Mouse (Mus musculus) forebrain, embryonic 16.5 days (tissue): Measurements from ENCODE around the gene Runx1. TPM values are rescaled to one million over a fixed set of nuclear protein-coding genes. Genes with fewer than 3 reads are reported as not detected.

Experiments
- ATAC-seq: fragments of 200-750 bp; cut with Nextera tagmentation; 2 replicates; pipeline ENCODE4 v1.8.0; 2017; ENCODE audit warnings: mild to moderate bottlenecking, moderate library complexity
- H3K27ac ChIP-seq: fragments of 300-500 bp; sonication (generic); 2 replicates; pipeline ENCODE4 v1.5.1; 2014; ENCODE audit warnings: low read length, control low read depth
- H3K27me3 ChIP-seq: fragments of 300-500 bp; sonication (generic); replicated peaks from 2 replicates; pipeline ENCODE4 v1.6.1; 2014; ENCODE audit warnings: low read length; ENCODE audit not compliant: control insufficient read depth, insufficient read depth
- H3K36me3 ChIP-seq: fragments of 300-500 bp; sonication (generic); 2 replicates; pipeline ENCODE4 v1.6.1; 2014; ENCODE audit not compliant: control insufficient read depth, insufficient read depth
- H3K4me1 ChIP-seq: fragments of 300-500 bp; sonication (generic); replicated peaks from 2 replicates; pipeline ENCODE4 v1.6.1; 2014; ENCODE audit warnings: low read length; ENCODE audit not compliant: control insufficient read depth, insufficient read depth
- H3K4me2 ChIP-seq: fragments of 300-500 bp; sonication (generic); 2 replicates; pipeline ENCODE4 v1.6.1; 2014; ENCODE audit warnings: mild to moderate bottlenecking, low read length, control low read depth
- H3K4me3 ChIP-seq: fragments of 300-500 bp; sonication (generic); replicated peaks from 2 replicates; pipeline ENCODE4 v1.5.1; 2014; ENCODE audit warnings: mild to moderate bottlenecking, low read length, control low read depth
- H3K9ac ChIP-seq: fragments of 300-500 bp; sonication (generic); replicated peaks from 2 replicates; pipeline ENCODE4 v1.6.1; 2014; ENCODE audit warnings: low read depth, low read length, control low read depth
- H3K9me3 ChIP-seq: fragments of 300-500 bp; sonication (generic); 2 replicates; pipeline ENCODE4 v1.6.1; 2016; ENCODE audit warnings: low read length; ENCODE audit not compliant: control insufficient read depth
- WGBS: fragments of 180-500 bp; shearing (Covaris S2); extraction: QIAGEN DNeasy Blood & Tissue Kit; methylation state at CpG from one replicate; pipeline ENCODE4 v1.1.7; 2014; 5-methylcytosine and 5-hydroxymethylcytosine counted together
- polyA plus RNA-seq: library from polyadenylated mRNA; unstranded; fragments of >200 nt; fragmentation: Nextera tagmentation; extraction: Ambion mirVana; gene quantifications from 2 replicates; pipeline ENCODE4 v1.2.1, GENCODE M21; 2015

Gene Runx1
- polyA plus RNA-seq, 1 experiment from 2014 or later = 0.48 TPM

GRCm38 (mm10) chr16:92630950-92631349, 195.0 kb downstream of the Runx1 start:
- no peaks in the 10 kb centered on the region; the same call in 1 of the 2 replicates for H3K27me3 ChIP-seq
- no peak overlapping the region for H3K9ac ChIP-seq
- no peaks in the 10 kb centered on the region for H3K36me3 ChIP-seq
- H3K4me2 ChIP-seq = no peak overlapping the region
- 54% methylated on average over 5 of the region's 5 CpGs for WGBS
- H3K27ac ChIP-seq = no peak overlapping the region
- H3K4me1 ChIP-seq = peaks cover 6% of the 10 kb centered on the region; the same call in 1 of the 2 replicates
- no peak for ATAC-seq
- H3K4me3 ChIP-seq = no peak overlapping the region
- no peaks in the 10 kb centered on the region for H3K9me3 ChIP-seq

- 98% methylated on average over 7 of the region's 7 CpGs for WGBS
- H3K9ac ChIP-seq = no peak overlapping the region
- H3K4me3 ChIP-seq = no peak overlapping the region
- no peak for ATAC-seq
- H3K27ac ChIP-seq = no peak overlapping the region
- H3K4me2 ChIP-seq = no peak overlapping the region
- no peaks in the 10 kb centered on the region for H3K36me3 ChIP-seq
- H3K4me1 ChIP-seq = peaks cover 6% of the 10 kb centered on the region; the same call in 1 of the 2 replicates
- H3K27me3 ChIP-seq = no peaks in the 10 kb centered on the region; the same call in 1 of the 2 replicates
- H3K9me3 ChIP-seq = no peaks in the 10 kb centered on the region
These were observed 196.1 kb downstream of the Runx1 start for GRCm38 (mm10) chr16:92629829-92630228.

DNA sequence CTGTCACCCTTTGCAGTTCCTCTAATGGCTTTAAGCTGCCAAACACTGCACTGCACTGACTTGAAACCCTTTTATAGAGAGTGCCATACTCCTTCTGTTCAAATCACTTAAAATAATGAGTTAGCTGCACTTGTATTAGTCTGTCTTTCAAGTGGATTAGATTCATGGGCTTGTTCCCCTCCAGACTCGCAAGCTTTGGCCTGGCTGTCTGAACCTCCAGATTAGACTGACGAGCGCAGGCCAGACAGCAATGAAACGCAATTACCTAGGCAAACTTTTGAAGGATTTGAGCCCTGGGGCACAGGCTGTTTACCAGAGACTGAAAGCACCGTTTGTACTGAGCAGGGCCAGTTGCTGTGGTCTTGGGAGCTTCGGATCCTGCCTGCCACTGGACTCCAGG, 198.7 kb downstream of the Runx1 start:
- Histone ChIP-seq H3K36me3 (no peaks in the 10 kb centered on the region), H3K4me3 (no peak overlapping the region), H3K4me2 (no peak overlapping the region), H3K27me3 (no peaks in the 10 kb centered on the region; the same call in 1 of the 2 replicates), H3K4me1 (peaks cover 6% of the 10 kb centered on the region; the same call in 1 of the 2 replicates), H3K27ac (no peak overlapping the region), H3K9ac (no peak overlapping the region), H3K9me3 (no peaks in the 10 kb centered on the region)
- 15% methylated on average over 6 of the region's 6 CpGs for WGBS
- ATAC-seq = peak; percentile 83

- H3K36me3 ChIP-seq = no peaks in the 10 kb centered on the region
- no peak for ATAC-seq
- H3K27ac ChIP-seq = no peak overlapping the region
- H3K4me1 ChIP-seq = peaks cover 4% of the 10 kb centered on the region; the same call in 1 of the 2 replicates
- no peak overlapping the region for H3K9ac ChIP-seq
- no peaks in the 10 kb centered on the region for H3K9me3 ChIP-seq
- WGBS = 77% methylated on average over 11 of the region's 11 CpGs
- no peak overlapping the region for H3K4me3 ChIP-seq
- no peak overlapping the region for H3K4me2 ChIP-seq
- no peaks in the 10 kb centered on the region; the same call in 1 of the 2 replicates for H3K27me3 ChIP-seq
These were observed 202.0 kb downstream of the Runx1 start for GRCm38 (mm10) chr16:92623953-92624352.

GRCm38 (mm10) chr16:92621859-92622258, 204.1 kb downstream of the Runx1 start:
- H3K36me3 ChIP-seq = no peaks in the 10 kb centered on the region
- H3K9ac ChIP-seq = no peak overlapping the region
- H3K27me3 ChIP-seq = no peaks in the 10 kb centered on the region; the same call in 1 of the 2 replicates
- no peak overlapping the region for H3K27ac ChIP-seq
- H3K4me3 ChIP-seq = no peak overlapping the region
- H3K4me2 ChIP-seq = no peak overlapping the region
- H3K4me1 ChIP-seq = no peaks in the 10 kb centered on the region
- WGBS = 59% methylated on average over 8 of the region's 8 CpGs
- H3K9me3 ChIP-seq = peaks cover 7% of the 10 kb centered on the region; the same call in 1 of the 2 replicates
- no peak for ATAC-seq

DNA sequence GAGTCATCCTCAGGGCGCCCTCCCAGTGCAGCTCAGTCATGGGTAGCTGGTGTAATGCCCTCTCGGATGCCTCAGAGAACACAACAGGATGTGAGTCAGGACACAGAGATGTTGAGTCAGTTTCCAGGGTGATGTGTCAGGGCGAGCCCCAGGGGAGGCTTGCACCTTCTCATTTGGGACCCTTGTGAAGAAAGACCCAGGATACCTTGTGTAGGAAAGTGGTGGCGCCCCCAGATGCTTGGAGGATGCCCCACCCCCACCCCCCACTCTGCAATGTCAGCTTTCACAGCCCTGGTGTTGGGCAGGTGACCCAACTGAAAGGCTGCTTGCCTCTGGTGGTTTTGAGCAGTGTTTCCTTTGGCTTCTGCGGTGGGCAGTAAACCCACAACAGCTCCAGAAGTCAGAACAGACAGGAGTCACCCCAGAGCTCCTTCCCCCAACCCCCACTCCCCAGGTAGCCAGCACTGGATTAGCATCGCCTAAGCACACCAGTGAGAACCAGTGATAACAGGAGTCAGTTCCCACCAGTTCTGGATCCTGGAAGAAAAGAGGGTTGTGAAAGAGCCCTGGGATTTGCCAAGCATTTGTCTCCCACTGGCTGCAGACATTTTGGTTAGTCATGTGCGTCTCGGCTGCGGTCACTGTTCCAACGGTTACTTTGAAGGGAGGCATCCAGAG, 205.0 kb downstream of the Runx1 start:
- Histone ChIP-seq H3K4me3 (no peak overlapping the region), H3K4me1 (no peaks in the 10 kb centered on the region), H3K27me3 (no peaks in the 10 kb centered on the region), H3K36me3 (no peaks in the 10 kb centered on the region), H3K9ac (no peak overlapping the region), H3K27ac (no peak overlapping the region), H3K4me2 (no peak overlapping the region), H3K9me3 (peaks cover 7% of the 10 kb centered on the region; the same call in 1 of the 2 replicates)
- ATAC-seq = no peak
- 59% methylated on average over 10 of the region's 10 CpGs for WGBS

DNA sequence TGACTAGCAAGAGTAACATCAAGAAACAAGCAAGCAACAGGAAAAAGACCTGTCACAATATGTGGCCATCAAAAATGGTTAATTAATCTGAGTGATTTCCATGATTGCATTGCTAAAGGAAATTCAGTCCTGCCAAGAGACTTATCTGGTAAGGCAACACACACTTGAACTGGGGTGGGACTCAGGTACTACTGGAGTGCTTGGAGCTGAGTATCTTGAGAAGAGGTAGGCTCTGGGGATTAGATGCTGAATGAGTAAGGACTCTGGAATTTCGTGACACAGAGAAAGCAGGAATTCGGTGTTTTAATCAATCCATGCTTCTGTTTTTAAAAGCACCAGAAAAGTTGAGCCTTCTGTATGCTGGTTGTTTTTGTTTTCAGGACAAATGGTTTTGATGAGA, 209.1 kb downstream of the Runx1 start:
- H3K4me3 ChIP-seq = no peak overlapping the region
- H3K27me3 ChIP-seq = no peaks in the 10 kb centered on the region; the same call in none of the 2 replicates
- no peaks in the 10 kb centered on the region for H3K36me3 ChIP-seq
- H3K9me3 ChIP-seq = peaks cover 7% of the 10 kb centered on the region; the same call in 1 of the 2 replicates
- H3K9ac ChIP-seq = no peak overlapping the region
- WGBS = 89% methylated on average over 2 of the region's 2 CpGs
- H3K27ac ChIP-seq = no peak overlapping the region
- H3K4me2 ChIP-seq = no peak overlapping the region
- H3K4me1 ChIP-seq = no peaks in the 10 kb centered on the region
- no peak for ATAC-seq

- ATAC-seq = no peak
- Histone ChIP-seq H3K9ac (no peak overlapping the region), H3K9me3 (peaks cover 7% of the 10 kb centered on the region; the same call in 1 of the 2 replicates), H3K4me3 (no peak overlapping the region), H3K4me1 (0 out of 2 replicates have a peak, but pooled peaks cover 5% of the 10 kb centered on the region), H3K4me2 (no peak overlapping the region), H3K27ac (no peak overlapping the region), H3K36me3 (no peaks in the 10 kb centered on the region), H3K27me3 (peaks cover 2% of the 10 kb centered on the region)
- 92% methylated on average over 15 of the region's 15 CpGs for WGBS
These were observed 210.6 kb downstream of the Runx1 start for GRCm38 (mm10) chr16:92615234-92615799.

GRCm38 (mm10) chr16:92612546-92612945, 213.4 kb downstream of the Runx1 start:
- H3K9me3 ChIP-seq = peaks cover 2% of the 10 kb centered on the region; the same call in 1 of the 2 replicates
- H3K4me1 ChIP-seq = peaks cover 14% of the 10 kb centered on the region
- H3K4me2 ChIP-seq = no peak overlapping the region
- WGBS = 33% methylated on average over 8 of the region's 8 CpGs
- H3K27me3 ChIP-seq = peaks cover 12% of the 10 kb centered on the region
- ATAC-seq = no peak
- H3K9ac ChIP-seq = no peak overlapping the region
- no peak overlapping the region for H3K27ac ChIP-seq
- H3K36me3 ChIP-seq = no peaks in the 10 kb centered on the region
- H3K4me3 ChIP-seq = no peak overlapping the region
